8 mouse cellular contexts compared by ENCODE assay signal in the genomic region with DNA sequence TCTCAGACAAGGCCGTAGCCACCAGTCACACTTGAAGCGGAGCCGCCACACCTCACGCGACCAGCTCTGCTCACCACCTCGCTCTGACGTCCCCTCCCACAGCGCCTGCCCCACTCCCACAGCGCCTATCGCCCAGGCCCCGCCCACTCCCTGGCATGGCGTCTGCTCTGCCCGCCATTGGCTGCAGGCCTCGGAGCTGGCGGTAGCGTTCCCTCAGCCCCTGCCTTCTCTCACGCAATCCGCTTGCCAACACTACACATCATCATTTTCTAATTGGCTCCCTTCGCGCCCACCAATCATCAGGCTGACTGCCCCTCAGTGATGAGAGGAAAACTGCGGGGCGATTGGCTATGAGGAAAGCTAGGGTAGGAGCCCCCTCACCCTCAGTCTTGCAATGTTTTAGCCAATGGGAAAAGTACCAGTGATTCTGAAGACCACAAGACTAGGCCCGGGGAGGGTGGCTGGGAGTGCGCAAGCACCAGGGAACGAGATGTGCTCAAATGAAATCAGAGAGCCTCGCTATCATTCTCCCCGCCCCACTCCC. TPM values are rescaled to one million over a fixed set of nuclear protein-coding genes. Genes with fewer than 3 reads are reported as not detected.
DNase-seq lines count a peak whose midpoint lies in the region; ATAC-seq and TF ChIP-seq lines count a peak whose summit lies in the region.

TSS of gene Tspyl2 (minus strand) at position 68 of the 544 bp plus-strand sequence.

- H3K9me3 ChIP-seq in E14TG2a.4 (ENCODE audit: low read length), result no peaks in the 10 kb centered on the region
- no peaks in the 10 kb centered on the region for H3K9me3 ChIP-seq in forebrain, embryonic 13.5 days (replicated peaks)
- H3K9me3 ChIP-seq in liver, postnatal 0 days (ENCODE audit: low read length), result no peaks in the 10 kb centered on the region
- no peaks in the 10 kb centered on the region for H3K9me3 ChIP-seq in neural tube, embryonic 14.5 days (ENCODE audit: control insufficient read depth, low read length)

- 17% methylated on average over 25 of the region's 27 CpGs for WGBS in forebrain, embryonic 13.5 days
- WGBS in large intestine, adult 2 months, result 6% methylated on average over 26 of the region's 27 CpGs
- 14% methylated on average over 14 of the region's 27 CpGs for WGBS in liver, postnatal 0 days (ENCODE audit: insufficient replicate concordance)
- WGBS in neural tube, embryonic 14.5 days, result 9% methylated on average over 23 of the region's 27 CpGs

- H3K4me1 ChIP-seq in E14TG2a.4 (replicated peaks; ENCODE audit: low read depth, low read length), result peaks cover 20% of the 10 kb centered on the region
- peaks cover 21% of the 10 kb centered on the region for H3K4me1 ChIP-seq in forebrain, embryonic 13.5 days
- no peaks in the 10 kb centered on the region for H3K4me1 ChIP-seq in liver, postnatal 0 days (ENCODE audit: insufficient read depth)
- H3K4me1 ChIP-seq in neural tube, embryonic 14.5 days (ENCODE audit: control insufficient read depth, insufficient read depth, low read length), result peaks cover 6% of the 10 kb centered on the region; the same call in 1 of the 2 replicates

- no peaks in the 10 kb centered on the region for H3K27me3 ChIP-seq in E14TG2a.4 (ENCODE audit: insufficient read depth, low read length)
- H3K27me3 ChIP-seq in forebrain, embryonic 13.5 days, result peaks cover 63% of the 10 kb centered on the region
- H3K27me3 ChIP-seq in liver, postnatal 0 days (ENCODE audit: insufficient read depth, low read length), result 0 out of 2 replicates have a peak, but pooled peaks cover 14% of the 10 kb centered on the region
- H3K27me3 ChIP-seq in neural tube, embryonic 14.5 days (ENCODE audit: control insufficient read depth, insufficient read depth, low read length), result peaks cover 7% of the 10 kb centered on the region; the same call in 1 of the 2 replicates

- H3K27ac ChIP-seq in forebrain, embryonic 13.5 days, result peak within 1 kb of the TSS; percentile 88
- peak within 1 kb of the TSS; percentile 76 for H3K27ac ChIP-seq in liver, postnatal 0 days (ENCODE audit: low read depth)
- H3K27ac ChIP-seq in neural tube, embryonic 14.5 days (ENCODE audit: low read depth, low read length), result peak within 1 kb of the TSS; percentile 86

- no peak for TF ChIP-seq CTCF in E14TG2a.4 (conservative IDR thresholded peaks at IDR 0.05; ENCODE audit: low read length)
- TF ChIP-seq CTCF in liver, postnatal 0 days (IDR thresholded peaks at IDR 0.05; ENCODE audit: low read depth), result no peak

- H3K9ac ChIP-seq in forebrain, embryonic 13.5 days, result peak within 1 kb of the TSS; percentile 81
- peak within 1 kb of the TSS; percentile 78 for H3K9ac ChIP-seq in liver, postnatal 0 days (replicated peaks)
- H3K9ac ChIP-seq in neural tube, embryonic 14.5 days (replicated peaks; ENCODE audit: low read depth, low read length), result peak within 1 kb of the TSS; percentile 70

- H3K4me3 ChIP-seq in E14TG2a.4 (replicated peaks; ENCODE audit: low read length), result peak within 1 kb of the TSS; percentile 81
- peak within 1 kb of the TSS; percentile 60 for H3K4me3 ChIP-seq in forebrain, embryonic 13.5 days
- H3K4me3 ChIP-seq in liver, postnatal 0 days (ENCODE audit: low read depth, low read length), result peak within 1 kb of the TSS; percentile 56
- peak within 1 kb of the TSS; percentile 51 for H3K4me3 ChIP-seq in neural tube, embryonic 14.5 days (ENCODE audit: low read depth, low read length)

- peaks cover 33% of the 10 kb centered on the region for H3K36me3 ChIP-seq in E14TG2a.4 (ENCODE audit: insufficient read depth, low read length)
- peaks cover 31% of the 10 kb centered on the region for H3K36me3 ChIP-seq in forebrain, embryonic 13.5 days (ENCODE audit: poor library complexity, severe bottlenecking)
- H3K36me3 ChIP-seq in liver, postnatal 0 days (replicated peaks; ENCODE audit: insufficient read depth, low read length), result no peaks in the 10 kb centered on the region; the same call in 1 of the 2 replicates
- H3K36me3 ChIP-seq in neural tube, embryonic 14.5 days (ENCODE audit: control insufficient read depth, insufficient read depth, low read length), result no peaks in the 10 kb centered on the region

- ATAC-seq in forebrain, embryonic 13.5 days, result peak; percentile 98
- ATAC-seq in liver, postnatal 0 days, result peak; percentile 97
- peak; percentile 97 for ATAC-seq in neural tube, embryonic 14.5 days (ENCODE audit: low read depth)

- intact Hi-C loops in heart, postnatal 10 days (cut with DNase I), result no loop called here

- H3K4me2 ChIP-seq in forebrain, embryonic 13.5 days, result peak within 1 kb of the TSS; percentile 70
- peak within 1 kb of the TSS; percentile 84 for H3K4me2 ChIP-seq in liver, postnatal 0 days (ENCODE audit: low read depth, low read length)
- H3K4me2 ChIP-seq in neural tube, embryonic 14.5 days (ENCODE audit: low read depth, low read length), result peak within 1 kb of the TSS; percentile 68

- TF ChIP-seq EP300 in liver, postnatal 0 days (IDR thresholded peaks at IDR 0.05; ENCODE audit: low read depth), result peak; percentile 57; the same call in 1 of the 2 replicates

- peak; percentile 72 for DNase-seq in c-Kit-positive CD71-positive TER-119-positive erythroid progenitor cells, embryonic 14.5 days (ENCODE audit: low spot score)
- peak; percentile 94 for DNase-seq in heart, postnatal 10 days
- DNase-seq in large intestine, adult 2 months (ENCODE audit: low read depth, low spot score), result no peak
- peak; percentile 89 for DNase-seq in liver, postnatal 0 days
- peak; percentile 94 for DNase-seq in testis, postnatal 10 days (ENCODE audit: low spot score)

RNA-seq across cellular contexts. Expression of gene Tspyl2, which starts in this region (rescaled TPM):
- 44.2 and 46.1 TPM in 2 replicates for polyA plus RNA-seq in forebrain, embryonic 13.5 days (2015; fragmentation: Nextera tagmentation; extraction: Ambion mirVana)
- 10 to 100 TPM; 12.6 to 14.2 TPM for total RNA-seq in heart, postnatal 10 days (2021)
- 10.5 and 12.8 TPM in 2 replicates for polyA plus RNA-seq in large intestine, adult 2 months (2012; rRNA removed)
- polyA plus RNA-seq in liver, postnatal 0 days (2015; fragmentation: Nextera tagmentation; extraction: Ambion mirVana), result 3.4 and 3.9 TPM in 2 replicates
- polyA plus RNA-seq in neural tube, embryonic 14.5 days (2014; fragmentation: Nextera tagmentation; extraction: Ambion mirVana), result 45.6 and 47.4 TPM in 2 replicates
